Mouse (Mus musculus): Measurements from ENCODE around the gene Numb. TPM values are rescaled to one million over a fixed set of nuclear protein-coding genes. Genes with fewer than 3 reads are reported as not detected.

The Numb gene
- polyA plus RNA-seq, 1 experiment from 2014 or later = 43.7 TPM

- ATAC-seq (ENCODE audit: insufficient number of reproducible peaks, low FRiP score) = no peak
- H3K27me3 ChIP-seq (replicated peaks) = peaks cover 13% of the 10 kb centered on the region
- no peak overlapping the region for H3K27ac ChIP-seq (ENCODE audit: poor library complexity, severe bottlenecking)
- no peaks in the 10 kb centered on the region for H3K9me3 ChIP-seq (replicated peaks)
- H3K4me3 ChIP-seq = no peak overlapping the region
- peaks cover 24% of the 10 kb centered on the region for H3K4me1 ChIP-seq (replicated peaks)
- no peaks in the 10 kb centered on the region for H3K36me3 ChIP-seq
- H3K4me2 ChIP-seq = peak overlapping the region; percentile 80; the same call in 1 of the 2 replicates
- 59% methylated on average over 4 of the region's 4 CpGs for WGBS
- no peak overlapping the region for H3K9ac ChIP-seq
Measured at GRCm38 (mm10) chr12:83762706-83763105, 159.0 kb downstream of the Numb start.

GRCm38 (mm10) chr12:83760201-83760600 is 161.5 kb downstream of the Numb start:
- Histone ChIP-seq H3K9me3 (replicated peaks) (no peaks in the 10 kb centered on the region), H3K27ac (ENCODE audit: poor library complexity, severe bottlenecking) (no peak overlapping the region), H3K9ac (no peak overlapping the region), H3K4me1 (replicated peaks) (peaks cover 24% of the 10 kb centered on the region), H3K27me3 (replicated peaks) (peaks cover 3% of the 10 kb centered on the region), H3K36me3 (no peaks in the 10 kb centered on the region), H3K4me3 (no peak overlapping the region), H3K4me2 (no peak overlapping the region)
- no peak for ATAC-seq (ENCODE audit: insufficient number of reproducible peaks, low FRiP score)
- 79% methylated on average over 2 of the region's 2 CpGs for WGBS

GRCm38 (mm10) chr12:83758735-83759134 is 163.0 kb downstream of the Numb start:
- ATAC-seq (ENCODE audit: insufficient number of reproducible peaks, low FRiP score) = no peak
- 78% methylated on average over 10 of the region's 10 CpGs for WGBS
- Histone ChIP-seq H3K36me3 (no peaks in the 10 kb centered on the region), H3K4me1 (replicated peaks) (peaks cover 13% of the 10 kb centered on the region), H3K4me2 (no peak overlapping the region), H3K27ac (ENCODE audit: poor library complexity, severe bottlenecking) (no peak overlapping the region), H3K4me3 (no peak overlapping the region), H3K9me3 (replicated peaks) (no peaks in the 10 kb centered on the region), H3K9ac (no peak overlapping the region), H3K27me3 (replicated peaks) (no peaks in the 10 kb centered on the region)

- 24% methylated on average over 2 of the region's 2 CpGs for WGBS
Measured at GRCm38 (mm10) chr12:83752495-83752894, 169.2 kb downstream of the Numb start.

GRCm38 (mm10) chr12:83749186-83749585 is 172.5 kb downstream of the Numb start:
- H3K27me3 ChIP-seq (replicated peaks) = no peaks in the 10 kb centered on the region
- no peak overlapping the region for H3K4me3 ChIP-seq
- ATAC-seq (ENCODE audit: insufficient number of reproducible peaks, low FRiP score) = no peak
- WGBS = 61% methylated on average over 1 of the region's 1 CpGs
- no peak overlapping the region for H3K9ac ChIP-seq
- no peaks in the 10 kb centered on the region for H3K9me3 ChIP-seq (replicated peaks)
- no peak overlapping the region for H3K4me2 ChIP-seq
- H3K36me3 ChIP-seq = no peaks in the 10 kb centered on the region
- H3K4me1 ChIP-seq (replicated peaks) = 0 out of 2 replicates have a peak, but pooled peaks cover 5% of the 10 kb centered on the region
- H3K27ac ChIP-seq (ENCODE audit: poor library complexity, severe bottlenecking) = no peak overlapping the region

More at GRCm38 (mm10) chr12:83752495-83752894, 169.2 kb downstream of the Numb start:
- ATAC-seq (ENCODE audit: insufficient number of reproducible peaks, low FRiP score) = no peak
- Histone ChIP-seq H3K36me3 (no peaks in the 10 kb centered on the region), H3K9me3 (replicated peaks) (no peaks in the 10 kb centered on the region), H3K4me3 (no peak overlapping the region), H3K9ac (no peak overlapping the region), H3K4me1 (replicated peaks) (0 out of 2 replicates have a peak, but pooled peaks cover 5% of the 10 kb centered on the region), H3K27me3 (replicated peaks) (no peaks in the 10 kb centered on the region), H3K4me2 (no peak overlapping the region), H3K27ac (ENCODE audit: poor library complexity, severe bottlenecking) (no peak overlapping the region)

Other genes starting within 250 kb of the Numb start
- gene Psen1, start 233.8 kb downstream of the Numb start, polyA plus RNA-seq (2016; fragmentation: Nextera tagmentation; extraction: Ambion mirVana) = 48.9 and 52.4 TPM in 2 replicates
- gene Papln, start 158.3 kb downstream of the Numb start, polyA plus RNA-seq (2016; fragmentation: Nextera tagmentation; extraction: Ambion mirVana) = 0.22 and 0.23 TPM in 2 replicates
- 14.7 and 16.5 TPM in 2 replicates for gene Riox1, start 28.7 kb upstream of the Numb start, polyA plus RNA-seq (2016; fragmentation: Nextera tagmentation; extraction: Ambion mirVana)
- not detected in 2 replicates for gene Heatr4, start 62.9 kb upstream of the Numb start, polyA plus RNA-seq (2016; fragmentation: Nextera tagmentation; extraction: Ambion mirVana)
- 43.8 and 45.1 TPM in 2 replicates for gene Acot2, start 65.9 kb upstream of the Numb start, polyA plus RNA-seq (2016; fragmentation: Nextera tagmentation; extraction: Ambion mirVana)
- 20.0 and 21.3 TPM in 2 replicates for gene Acot1, start 87.6 kb upstream of the Numb start, polyA plus RNA-seq (2016; fragmentation: Nextera tagmentation; extraction: Ambion mirVana)
- gene Acot4, start 116.4 kb upstream of the Numb start, polyA plus RNA-seq (2016; fragmentation: Nextera tagmentation; extraction: Ambion mirVana) = 0.36 and 0.64 TPM in 2 replicates
- gene Gm49366, start 117.0 kb upstream of the Numb start, polyA plus RNA-seq (2016; fragmentation: Nextera tagmentation; extraction: Ambion mirVana) = not detected in 2 replicates
- 0.27 and 0.64 TPM in 2 replicates for gene Acot3, start 130.2 kb upstream of the Numb start, polyA plus RNA-seq (2016; fragmentation: Nextera tagmentation; extraction: Ambion mirVana)
- gene Acot5, start 147.4 kb upstream of the Numb start, polyA plus RNA-seq (2016; fragmentation: Nextera tagmentation; extraction: Ambion mirVana) = 0.22 TPM in 1 of 2 replicates, not detected in the other
- gene Acot6, start 178.7 kb upstream of the Numb start, polyA plus RNA-seq (2016; fragmentation: Nextera tagmentation; extraction: Ambion mirVana) = 0.64 and 1.1 TPM in 2 replicates
- 4.4 and 5.4 TPM in 2 replicates for gene Dnal1, start 192.4 kb upstream of the Numb start, polyA plus RNA-seq (2016; fragmentation: Nextera tagmentation; extraction: Ambion mirVana)
- 0.40 and 0.68 TPM in 2 replicates for gene Pnma1, start 226.6 kb upstream of the Numb start, polyA plus RNA-seq (2016; fragmentation: Nextera tagmentation; extraction: Ambion mirVana)